Mouse (Mus musculus) MEL (cell line): ENCODE measurements around the gene Mea1. TPM values are rescaled to one million over a fixed set of nuclear protein-coding genes. Genes with fewer than 3 reads are reported as not detected.
A peak's percentile ranks its signal among the peaks of the same experiment; 100 is the strongest.

ENCODE experiments used
- DNase-seq: peaks from one replicate; pipeline ENCODE4 v3.0.0; 2011; ENCODE audit warnings: low read depth, low spot score
- H3K27ac ChIP-seq: 2 replicates; pipeline ENCODE4 v1.5.1; 2012; ENCODE audit warnings: low read depth, mild to moderate bottlenecking, control low read depth, low read length, moderate library complexity; ENCODE audit not compliant: control insufficient read depth
- H3K27me3 ChIP-seq, 2 experiments: fragments of 150-350 bp in 1 of 2; sonication (generic) in 1 of 2; 2 replicates each; pipeline ENCODE4 v1.6.1; 2012; ENCODE audit warnings: low read length in 2 of 2, mild to moderate bottlenecking in 2 of 2, improper control_type of control experiment in 1 of 2, moderate library complexity in 1 of 2; ENCODE audit not compliant: insufficient read depth in 2 of 2, control insufficient read depth in 1 of 2
- H3K36me3 ChIP-seq, 2 experiments: 2 replicates each; pipeline ENCODE4 v1.6.1; 2012 to 2014; ENCODE audit warnings: low read length in 2 of 2, improper control_type of control experiment in 1 of 2, inconsistent platforms in 1 of 2, mild to moderate bottlenecking in 1 of 2; ENCODE audit not compliant: insufficient read depth in 2 of 2, control insufficient read depth in 1 of 2
- H3K4me1 ChIP-seq, 2 experiments: fragments of 150-350 bp in 1 of 2; sonication (generic) in 1 of 2; 2 replicates each; pipeline ENCODE4 v1.6.1; 2012; ENCODE audit warnings: low read length in 2 of 2, improper control_type of control experiment in 1 of 2, mild to moderate bottlenecking in 1 of 2; ENCODE audit not compliant: insufficient read depth in 2 of 2, control insufficient read depth in 1 of 2
- H3K4me3 ChIP-seq, 2 experiments: fragments of 150-350 bp in 1 of 2; sonication (generic) in 1 of 2; 2 replicates each; pipeline ENCODE4 v1.5.1; 2012; ENCODE audit warnings: low read depth in 2 of 2, low read length in 2 of 2, mild to moderate bottlenecking in 2 of 2, moderate library complexity in 2 of 2, control low read depth in 1 of 2, improper control_type of control experiment in 1 of 2; ENCODE audit not compliant: control insufficient read depth in 1 of 2, insufficient read depth in 1 of 2
- H3K79me2 ChIP-seq: 2 replicates; pipeline ENCODE4 v1.6.1; 2012; ENCODE audit warnings: mild to moderate bottlenecking, low read length, moderate library complexity; ENCODE audit not compliant: control insufficient read depth, poor library complexity, insufficient read depth
- H3K9ac ChIP-seq: 2 replicates; pipeline ENCODE4 v1.6.1; 2012; ENCODE audit warnings: low read depth, mild to moderate bottlenecking, control low read depth, low read length, moderate library complexity; ENCODE audit not compliant: control insufficient read depth, poor library complexity, severe bottlenecking
- H3K9me3 ChIP-seq: fragments of 150-350 bp; sonication (generic); replicated peaks from 2 replicates; pipeline ENCODE4 v1.6.1; 2012; ENCODE audit warnings: mild to moderate bottlenecking, low read length, improper control_type of control experiment, moderate library complexity; ENCODE audit not compliant: insufficient read depth
- BHLHE40 ChIP-seq: IDR thresholded peaks from 2 replicates; pipeline ENCODE4 v1.6.1; 2012; ENCODE audit warnings: low read depth, mild to moderate bottlenecking, inconsistent platforms, low read length, improper control_type of control experiment, borderline replicate concordance
- CHD2 ChIP-seq: IDR thresholded peaks from 2 replicates; pipeline ENCODE4 v1.6.1; 2011; ENCODE audit warnings: low read length, improper control_type of control experiment
- E2F4 ChIP-seq: IDR thresholded peaks from 2 replicates; pipeline ENCODE4 v1.6.1; 2011; ENCODE audit warnings: low read depth, low read length, improper control_type of control experiment, borderline replicate concordance
- ELF1 ChIP-seq: IDR thresholded peaks from 2 replicates; pipeline ENCODE4 v1.6.1; 2014; ENCODE audit warnings: low read depth, mild to moderate bottlenecking, inconsistent platforms, low read length, improper control_type of control experiment, moderate library complexity
- ETS1 ChIP-seq: IDR thresholded peaks from 2 replicates; pipeline ENCODE4 v1.6.1; 2012; ENCODE audit warnings: low read depth, mild to moderate bottlenecking, inconsistent platforms, low read length, improper control_type of control experiment, moderate library complexity
- JUND ChIP-seq: IDR thresholded peaks from 2 replicates; pipeline ENCODE4 v1.6.1; 2011; ENCODE audit warnings: low read depth, mild to moderate bottlenecking, improper control_type of control experiment, low read length
- KAT2A ChIP-seq: conservative IDR thresholded peaks from 2 replicates; pipeline ENCODE4 v1.6.1; 2012; ENCODE audit warnings: low read depth, low read length, improper control_type of control experiment, inconsistent platforms
- MAZ ChIP-seq: IDR thresholded peaks from 2 replicates; pipeline ENCODE4 v1.6.1; 2012; ENCODE audit warnings: low read depth, mild to moderate bottlenecking, inconsistent platforms, low read length, improper control_type of control experiment
- POLR2AphosphoS5 ChIP-seq: IDR thresholded peaks from 2 replicates; pipeline ENCODE4 v1.6.1; 2012; ENCODE audit warnings: low read depth, borderline replicate concordance, mild to moderate bottlenecking, inconsistent platforms, low read length, moderate library complexity, mixed read lengths
- RAD21 ChIP-seq: IDR thresholded peaks from 2 replicates; pipeline ENCODE4 v1.6.1; 2011; ENCODE audit warnings: mild to moderate bottlenecking, low read depth, low read length, improper control_type of control experiment
- SIN3A ChIP-seq: IDR thresholded peaks from 2 replicates; pipeline ENCODE4 v1.6.1; 2012; ENCODE audit warnings: low read length, improper control_type of control experiment, inconsistent platforms
- UBTF ChIP-seq: IDR thresholded peaks from 2 replicates; pipeline ENCODE4 v1.6.1; 2012; ENCODE audit warnings: low read depth, mild to moderate bottlenecking, inconsistent platforms, low read length, improper control_type of control experiment, moderate library complexity, borderline replicate concordance; ENCODE audit not compliant: insufficient read depth
- USF1 ChIP-seq: IDR thresholded peaks from 2 replicates; pipeline ENCODE4 v1.6.1; 2014; ENCODE audit warnings: low read depth, mild to moderate bottlenecking, inconsistent platforms, low read length, improper control_type of control experiment, moderate library complexity
- ZKSCAN1 ChIP-seq: IDR thresholded peaks from 2 replicates; pipeline ENCODE4 v1.6.1; 2012; ENCODE audit warnings: low read depth, mild to moderate bottlenecking, inconsistent platforms, low read length, improper control_type of control experiment, moderate library complexity
- polyA plus RNA-seq, 2 experiments: library from polyadenylated mRNA; stranded (reverse) in 1 of 2; unstranded in 1 of 2; fragments of >175 nt in 1 of 2; fragments of >200 nt in 1 of 2; gene quantifications; 2 replicates each; pipeline versions ENCODE4 v1.2.1 to v1.2.4; 2012; ENCODE audit warnings: low replicate concordance in 2 of 2, low read depth in 1 of 2; ENCODE audit not compliant: insufficient read length in 2 of 2, insufficient read depth in 1 of 2, missing spikeins in 1 of 2
- total RNA-seq: library from RNA; depleted of rRNA; stranded (reverse); fragments of 300-350 nt; gene quantifications from 2 replicates; pipeline ENCODE4 v1.2.3, GENCODE M21; 2012

Gene Mea1
- total and polyA plus RNA-seq, 3 experiments = 84.0 to 124 TPM; not detected in 1

GRCm38 (mm10) chr17:46651292-46651691 is 27.3 kb upstream of the Mea1 start:
- H3K27ac ChIP-seq = no peak overlapping the region
- H3K9ac ChIP-seq = peak overlapping the region; percentile 83
- H3K4me1 ChIP-seq = peaks cover 6 to 10% of the 10 kb centered on the region in 2 experiments; a peak in 3 of 4 replicates
- H3K79me2 ChIP-seq = peaks cover 15% of the 10 kb centered on the region
- no peak for DNase-seq
- no peaks in the 10 kb centered on the region for H3K9me3 ChIP-seq
- peak overlapping the region; percentile 78 to 99 for H3K4me3 ChIP-seq
- H3K27me3 ChIP-seq = no peaks in the 10 kb centered on the region
- H3K36me3 ChIP-seq = peaks cover 0 to 7% of the 10 kb centered on the region in 2 experiments; a peak in 2 of 4 replicates
- TF ChIP-seq E2F4 (no peak), RAD21 (no peak), KAT2A (no peak), CHD2 (no peak), SIN3A (no peak), UBTF (no peak), ETS1 (no peak)

GRCm38 (mm10) chr17:46651755-46652547 is 26.6 kb upstream of the Mea1 start:
- TF ChIP-seq JUND = no peak
- TF ChIP-seq ELF1 = no peak
- TF ChIP-seq KAT2A = no peak
- TF ChIP-seq USF1 = no peak
- TF ChIP-seq POLR2AphosphoS5 = no peak
- TF ChIP-seq MAZ = no peak
- no peak for TF ChIP-seq ZKSCAN1
- no peak for TF ChIP-seq BHLHE40
- Histone ChIP-seq H3K4me3 (no peak overlapping the region), H3K27me3 (no peaks in the 10 kb centered on the region), H3K9me3 (no peaks in the 10 kb centered on the region), H3K79me2 (peaks cover 11% of the 10 kb centered on the region), H3K36me3 (peaks cover 0 to 4% of the 10 kb centered on the region in 2 experiments; a peak in 2 of 4 replicates), H3K9ac (no peak overlapping the region), H3K27ac (no peak overlapping the region), H3K4me1 (peaks cover 6 to 8% of the 10 kb centered on the region in 2 experiments; a peak in 3 of 4 replicates)
- DNase-seq = no peak
